Mouse (Mus musculus): ENCODE measurements around the gene Mafk.
A peak's percentile ranks its signal among the peaks of the same experiment; 100 is the strongest.

GRCm38 (mm10) chr5:139791227-139792158, at the start of gene Mafk:
- no peak for TF ChIP-seq CTCF (IDR thresholded peaks at IDR 0.05; ENCODE audit: low read depth, low read length)
- TF ChIP-seq POLR2A (IDR thresholded peaks at IDR 0.05; ENCODE audit: extremely low read depth, insufficient read depth, low read length), result peak; percentile 84; the same call in 1 of the 2 replicates

Data from liver, adult 2 months (tissue).